Mouse (Mus musculus) forebrain, embryonic 15.5 days (tissue): ENCODE results near the gene Serbp1. TPM values are rescaled to one million over a fixed set of nuclear protein-coding genes. Genes with fewer than 3 reads are reported as not detected.

ENCODE experiments used
- ATAC-seq: fragments of 200-750 bp; cut with Nextera tagmentation; replicated peaks from 2 replicates; pipeline ENCODE4 v1.8.0; 2017; ENCODE audit warnings: mild to moderate bottlenecking, moderate TSS enrichment, moderate library complexity
- H3K27ac ChIP-seq: fragments of 300-500 bp; sonication (generic); replicated peaks from 2 replicates; pipeline ENCODE4 v1.5.1; 2015; ENCODE audit warnings: mild to moderate bottlenecking, inconsistent platforms
- H3K27me3 ChIP-seq: fragments of 300-500 bp; sonication (generic); 2 replicates; pipeline ENCODE4 v1.6.1; 2015; ENCODE audit warnings: inconsistent platforms
- H3K36me3 ChIP-seq: fragments of 300-500 bp; sonication (generic); 2 replicates; pipeline ENCODE4 v1.6.1; 2015; ENCODE audit warnings: mild to moderate bottlenecking, inconsistent platforms
- H3K4me1 ChIP-seq: fragments of 300-500 bp; sonication (generic); 2 replicates; pipeline ENCODE4 v1.6.1; 2015; ENCODE audit warnings: inconsistent platforms
- H3K4me2 ChIP-seq: fragments of 300-500 bp; sonication (generic); replicated peaks from 2 replicates; pipeline ENCODE4 v1.6.1; 2015; ENCODE audit warnings: mild to moderate bottlenecking, inconsistent platforms
- H3K4me3 ChIP-seq: fragments of 300-500 bp; sonication (generic); 2 replicates; pipeline ENCODE4 v1.5.1; 2015; ENCODE audit warnings: mild to moderate bottlenecking, inconsistent platforms
- H3K9ac ChIP-seq: fragments of 300-500 bp; sonication (generic); replicated peaks from 2 replicates; pipeline ENCODE4 v1.6.1; 2015; ENCODE audit warnings: mild to moderate bottlenecking, inconsistent platforms
- H3K9me3 ChIP-seq: fragments of 300-500 bp; sonication (generic); 2 replicates; pipeline ENCODE4 v1.6.1; 2016; ENCODE audit warnings: inconsistent platforms
- WGBS: fragments of 180-500 bp; shearing (Covaris S2); methylation state at CpG from one replicate; pipeline ENCODE4 v1.1.7; 2015; ENCODE audit warnings: mixed read lengths; 5-methylcytosine and 5-hydroxymethylcytosine counted together
- polyA plus RNA-seq: library from polyadenylated mRNA; unstranded; fragments of >200 nt; fragmentation: Nextera tagmentation; extraction: Ambion mirVana; gene quantifications from 2 replicates; pipeline ENCODE4 v1.2.1, GENCODE M21; 2015

Gene Serbp1
- polyA plus RNA-seq, 1 experiment from 2014 or later: 316 TPM

DNA sequence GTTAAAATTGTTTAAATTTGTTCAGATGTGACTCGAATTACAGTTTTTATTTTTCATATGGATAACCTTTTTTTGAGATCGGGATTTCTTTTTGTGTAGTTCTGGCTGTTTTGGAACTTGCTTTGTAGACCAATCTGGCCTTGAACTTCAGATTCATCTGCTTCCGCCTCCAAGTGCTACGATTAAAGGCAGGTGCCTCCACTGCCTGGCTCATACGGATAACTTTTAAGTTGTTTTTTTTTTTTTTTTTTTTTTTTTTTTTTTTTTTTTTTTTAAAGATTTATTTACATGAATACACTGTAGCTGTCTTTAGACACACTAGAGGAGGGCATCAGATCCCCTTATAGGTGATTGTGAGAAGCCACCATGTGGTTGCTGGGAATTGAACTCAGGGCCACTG lies 40.0 kb downstream of the Serbp1 start:
- Histone ChIP-seq H3K4me3 (no peak overlapping the region), H3K4me2 (no peak overlapping the region), H3K27ac (no peak overlapping the region), H3K27me3 (no peaks in the 10 kb centered on the region), H3K36me3 (peaks cover 54% of the 10 kb centered on the region), H3K4me1 (peaks cover 5% of the 10 kb centered on the region; the same call in 1 of the 2 replicates), H3K9ac (no peak overlapping the region), H3K9me3 (no peaks in the 10 kb centered on the region)
- no peak for ATAC-seq
- WGBS: 90% methylated on average over 5 of the region's 5 CpGs

GRCm38 (mm10) chr6:67281614-67282197 lies 43.7 kb downstream of the Serbp1 start:
- Histone ChIP-seq H3K4me1 (no peaks in the 10 kb centered on the region), H3K4me3 (no peak overlapping the region), H3K27me3 (no peaks in the 10 kb centered on the region), H3K4me2 (no peak overlapping the region), H3K9me3 (no peaks in the 10 kb centered on the region), H3K9ac (no peak overlapping the region), H3K36me3 (peaks cover 50% of the 10 kb centered on the region), H3K27ac (no peak overlapping the region)
- 92% methylated on average over 9 of the region's 9 CpGs for WGBS
- ATAC-seq: no peak

DNA sequence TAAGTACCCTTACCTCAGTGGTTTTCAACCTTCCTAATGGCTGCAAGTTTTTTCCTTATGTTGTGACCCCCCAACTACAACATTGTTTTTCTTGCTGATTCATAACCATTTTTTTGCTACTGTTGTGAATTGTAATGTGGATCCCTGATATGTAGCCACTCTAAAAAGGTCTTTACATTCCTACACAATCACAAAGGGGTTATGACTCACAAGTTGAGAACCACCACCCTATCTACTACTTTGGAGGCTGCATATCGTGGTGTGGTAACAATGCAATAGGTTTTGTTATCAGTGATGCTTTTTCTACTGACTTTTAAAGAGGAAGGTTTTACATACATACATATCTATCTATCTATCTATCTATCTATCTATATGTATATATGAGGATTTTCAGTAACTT lies 44.9 kb downstream of the Serbp1 start:
- Histone ChIP-seq H3K27me3 (no peaks in the 10 kb centered on the region), H3K27ac (no peak overlapping the region), H3K4me1 (no peaks in the 10 kb centered on the region), H3K4me2 (no peak overlapping the region), H3K9ac (no peak overlapping the region), H3K4me3 (no peak overlapping the region), H3K36me3 (peaks cover 43% of the 10 kb centered on the region), H3K9me3 (no peaks in the 10 kb centered on the region)
- WGBS: 88% methylated on average over 1 of the region's 1 CpGs
- ATAC-seq: no peak

GRCm38 (mm10) chr6:67292042-67292623 lies 54.2 kb downstream of the Serbp1 start:
- H3K4me1 ChIP-seq: no peaks in the 10 kb centered on the region
- H3K36me3 ChIP-seq: peaks cover 9% of the 10 kb centered on the region
- H3K27me3 ChIP-seq: no peaks in the 10 kb centered on the region
- H3K9me3 ChIP-seq: no peaks in the 10 kb centered on the region
- H3K27ac ChIP-seq: no peak overlapping the region
- H3K4me2 ChIP-seq: no peak overlapping the region
- no peak overlapping the region for H3K9ac ChIP-seq
- H3K4me3 ChIP-seq: no peak overlapping the region
- 88% methylated on average over 5 of the region's 5 CpGs for WGBS
- ATAC-seq: no peak

- ATAC-seq: no peak
- 68% methylated on average over 5 of the region's 5 CpGs for WGBS
- H3K9me3 ChIP-seq: no peaks in the 10 kb centered on the region
These were observed 58.1 kb downstream of the Serbp1 start for GRCm38 (mm10) chr6:67296126-67296525.

GRCm38 (mm10) chr6:67298742-67299141 lies 60.8 kb downstream of the Serbp1 start:
- no peak overlapping the region for H3K9ac ChIP-seq
- no peak overlapping the region for H3K4me3 ChIP-seq
- no peaks in the 10 kb centered on the region for H3K9me3 ChIP-seq
- no peak overlapping the region for H3K4me2 ChIP-seq
- H3K36me3 ChIP-seq: no peaks in the 10 kb centered on the region
- WGBS: 90% methylated on average over 5 of the region's 5 CpGs
- H3K27me3 ChIP-seq: no peaks in the 10 kb centered on the region
- H3K4me1 ChIP-seq: no peaks in the 10 kb centered on the region
- no peak for ATAC-seq
- H3K27ac ChIP-seq: no peak overlapping the region

More at GRCm38 (mm10) chr6:67296126-67296525, 58.1 kb downstream of the Serbp1 start:
- no peak overlapping the region for H3K27ac ChIP-seq
- no peak overlapping the region for H3K4me3 ChIP-seq
- no peak overlapping the region for H3K9ac ChIP-seq
- no peaks in the 10 kb centered on the region for H3K27me3 ChIP-seq
- H3K4me1 ChIP-seq: no peaks in the 10 kb centered on the region
- H3K4me2 ChIP-seq: no peak overlapping the region
- H3K36me3 ChIP-seq: peaks cover 2% of the 10 kb centered on the region; the same call in 1 of the 2 replicates

DNA sequence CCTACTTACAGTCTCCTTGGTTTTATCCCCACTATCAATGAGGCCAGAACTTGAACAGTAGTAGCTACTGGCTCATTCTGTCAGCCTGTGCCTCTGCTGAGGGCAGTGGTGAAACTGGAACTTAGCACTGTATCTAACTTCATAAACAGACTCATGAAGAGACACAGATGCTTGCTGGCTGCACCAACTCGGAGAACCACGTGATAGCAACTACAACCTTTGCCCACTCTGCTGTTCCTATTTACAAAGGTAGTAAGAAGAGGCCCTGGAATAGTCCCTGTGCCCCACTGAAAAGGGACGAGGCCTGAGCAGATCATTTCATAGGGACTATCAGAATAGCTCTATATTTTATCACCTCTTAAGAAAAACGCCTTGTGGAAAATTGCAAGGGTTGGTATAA lies 62.3 kb downstream of the Serbp1 start:
- Histone ChIP-seq H3K4me3 (no peak overlapping the region), H3K27me3 (no peaks in the 10 kb centered on the region), H3K36me3 (no peaks in the 10 kb centered on the region), H3K4me2 (no peak overlapping the region), H3K9me3 (no peaks in the 10 kb centered on the region), H3K27ac (no peak overlapping the region), H3K4me1 (no peaks in the 10 kb centered on the region), H3K9ac (no peak overlapping the region)
- WGBS: 76% methylated on average over 4 of the region's 4 CpGs
- ATAC-seq: no peak

- Histone ChIP-seq H3K4me2 (no peak overlapping the region), H3K36me3 (no peaks in the 10 kb centered on the region), H3K4me3 (no peak overlapping the region), H3K27ac (no peak overlapping the region), H3K9ac (no peak overlapping the region), H3K9me3 (no peaks in the 10 kb centered on the region), H3K27me3 (no peaks in the 10 kb centered on the region), H3K4me1 (no peaks in the 10 kb centered on the region)
- 51% methylated on average over 6 of the region's 6 CpGs for WGBS
- no peak for ATAC-seq
These were observed 62.8 kb downstream of the Serbp1 start for GRCm38 (mm10) chr6:67300710-67301163.

GRCm38 (mm10) chr6:67301230-67301629 lies 63.3 kb downstream of the Serbp1 start:
- no peaks in the 10 kb centered on the region for H3K9me3 ChIP-seq
- no peaks in the 10 kb centered on the region for H3K27me3 ChIP-seq
- H3K9ac ChIP-seq: no peak overlapping the region
- 91% methylated on average over 3 of the region's 3 CpGs for WGBS
- no peak overlapping the region for H3K4me2 ChIP-seq
- H3K4me1 ChIP-seq: no peaks in the 10 kb centered on the region
- no peaks in the 10 kb centered on the region for H3K36me3 ChIP-seq
- no peak overlapping the region for H3K4me3 ChIP-seq
- ATAC-seq: no peak
- H3K27ac ChIP-seq: no peak overlapping the region

- H3K4me2 ChIP-seq: no peak overlapping the region
- H3K27me3 ChIP-seq: no peaks in the 10 kb centered on the region
- no peak for ATAC-seq
- H3K4me1 ChIP-seq: no peaks in the 10 kb centered on the region
- H3K27ac ChIP-seq: no peak overlapping the region
- H3K9me3 ChIP-seq: no peaks in the 10 kb centered on the region
- no peaks in the 10 kb centered on the region for H3K36me3 ChIP-seq
- 74% methylated on average over 4 of the region's 4 CpGs for WGBS
- H3K9ac ChIP-seq: no peak overlapping the region
- H3K4me3 ChIP-seq: no peak overlapping the region
These were observed 64.5 kb downstream of the Serbp1 start for GRCm38 (mm10) chr6:67302471-67302870.

- H3K36me3 ChIP-seq: no peaks in the 10 kb centered on the region
- ATAC-seq: no peak
- no peaks in the 10 kb centered on the region for H3K27me3 ChIP-seq
- H3K4me2 ChIP-seq: no peak overlapping the region
- H3K9ac ChIP-seq: no peak overlapping the region
- 91% methylated on average over 10 of the region's 10 CpGs for WGBS
- no peak overlapping the region for H3K27ac ChIP-seq
- H3K4me3 ChIP-seq: no peak overlapping the region
- H3K9me3 ChIP-seq: no peaks in the 10 kb centered on the region
- H3K4me1 ChIP-seq: no peaks in the 10 kb centered on the region
These were observed 65.2 kb downstream of the Serbp1 start for GRCm38 (mm10) chr6:67303210-67303609.

DNA sequence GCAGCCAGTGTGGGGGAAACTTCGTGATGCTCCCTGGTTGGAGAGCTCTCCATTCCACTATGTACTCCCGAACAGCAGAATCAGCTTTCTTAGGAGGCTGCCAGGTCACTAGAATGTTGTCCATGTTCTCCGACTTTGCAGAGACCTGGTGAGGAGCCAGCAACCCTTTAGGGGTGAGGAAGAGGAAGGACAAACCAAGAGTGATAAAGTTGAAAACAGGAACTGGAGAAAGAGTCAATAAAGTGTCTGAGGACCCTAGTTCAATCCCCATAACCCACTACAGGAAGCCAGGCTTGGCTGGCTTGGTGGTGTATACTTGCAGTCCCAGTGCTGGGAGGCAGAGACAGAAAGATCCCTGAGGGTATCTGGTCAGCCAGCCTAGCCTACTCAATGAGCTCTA lies 71.0 kb downstream of the Serbp1 start:
- Histone ChIP-seq H3K4me3 (no peak overlapping the region), H3K4me1 (no peaks in the 10 kb centered on the region), H3K36me3 (no peaks in the 10 kb centered on the region), H3K9ac (no peak overlapping the region), H3K27me3 (no peaks in the 10 kb centered on the region), H3K4me2 (no peak overlapping the region), H3K27ac (no peak overlapping the region), H3K9me3 (no peaks in the 10 kb centered on the region)
- no peak for ATAC-seq
- WGBS: 86% methylated on average over 3 of the region's 3 CpGs

- H3K27ac ChIP-seq: no peak overlapping the region
- no peaks in the 10 kb centered on the region for H3K27me3 ChIP-seq
- H3K4me3 ChIP-seq: no peak overlapping the region
- H3K4me1 ChIP-seq: no peaks in the 10 kb centered on the region
- WGBS: 94% methylated on average over 3 of the region's 3 CpGs
- ATAC-seq: no peak
- no peak overlapping the region for H3K4me2 ChIP-seq
- H3K9me3 ChIP-seq: no peaks in the 10 kb centered on the region
- no peaks in the 10 kb centered on the region for H3K36me3 ChIP-seq
- H3K9ac ChIP-seq: no peak overlapping the region
These were observed 71.8 kb downstream of the Serbp1 start for GRCm38 (mm10) chr6:67309752-67310151.
